In genomic region chr3:130888587-130888986, GRCm38 (mm10) we compare ENCODE assay signal across 19 mouse cellular contexts.
DNase-seq lines count a peak whose midpoint lies in the region; ATAC-seq and TF ChIP-seq lines count a peak whose summit lies in the region.
"Had no signal": no experiment of that assay in that cellular context is flagged by ENCODE, and none has a peak within 500 bp of the region (broad histone marks: within the 10 kb centered on the region; RNA-seq: fewer than 3 reads in every experiment).

No protein-coding gene starts in this region.

- ATAC-seq in midbrain, postnatal 0 days (ENCODE audit: low FRiP score): no peak
- no peak for ATAC-seq in midbrain, embryonic 14.5 days (ENCODE audit: low FRiP score, low TSS enrichment)
- no peak for ATAC-seq in Patski
- ATAC-seq: activated CD4-positive, CD25-positive, alpha-beta regulatory T cell, adult 4 months; forebrain, embryonic 16.5 days had no signal

- DNase-seq in midbrain, postnatal 0 days (ENCODE audit: low spot score): no peak
- no peak for DNase-seq in midbrain, embryonic 14.5 days
- DNase-seq in Patski (ENCODE audit: low read depth, low spot score): no peak
- peak; percentile 60 for DNase-seq in thymus, postnatal 14 days
- no peak for DNase-seq in lung, postnatal 36 days
- DNase-seq in spleen, postnatal 14 days (ENCODE audit: low spot score in 2 of 2): no peak
- DNase-seq: adrenal gland, postnatal 25 days; cerebellum, adult 18-20 months; cerebellum, adult 9-11 months; cerebellum, postnatal 36 days; gastrocnemius, postnatal 10 days; heart, adult 2 months had no signal

- TF ChIP-seq CTCF in midbrain, postnatal 0 days (IDR thresholded peaks at IDR 0.05): peak; percentile 29; the same call in 1 of the 2 replicates
- peak; percentile 52 for TF ChIP-seq CTCF in Patski (IDR thresholded peaks at IDR 0.05)

- H3K9ac ChIP-seq in midbrain, postnatal 0 days (replicated peaks; ENCODE audit: low read length, poor library complexity, severe bottlenecking): no peak overlapping the region
- no peak overlapping the region for H3K9ac ChIP-seq in midbrain, embryonic 14.5 days (replicated peaks; ENCODE audit: low read length)
- H3K9ac ChIP-seq: embryonic facial prominence, embryonic 13.5 days; forebrain, embryonic 12.5 days; heart, embryonic 12.5 days; hindbrain, embryonic 14.5 days had no signal

- H3K4me1 ChIP-seq in midbrain, postnatal 0 days (ENCODE audit: insufficient read depth, low read length): no peaks in the 10 kb centered on the region
- no peaks in the 10 kb centered on the region for H3K4me1 ChIP-seq in midbrain, embryonic 14.5 days (ENCODE audit: control insufficient read depth, insufficient read depth, low read length)
- H3K4me1 ChIP-seq: forebrain, embryonic 12.5 days; hindbrain, embryonic 10.5 days had no signal

- no peaks in the 10 kb centered on the region for H3K36me3 ChIP-seq in midbrain, postnatal 0 days (ENCODE audit: insufficient read depth, low read length)
- no peaks in the 10 kb centered on the region for H3K36me3 ChIP-seq in midbrain, embryonic 14.5 days (ENCODE audit: control insufficient read depth, insufficient read depth, low read length)
- H3K36me3 ChIP-seq: embryonic facial prominence, embryonic 13.5 days; forebrain, embryonic 12.5 days; hindbrain, embryonic 10.5 days had no signal

- in situ Hi-C loops in Patski (cut with MboI; ENCODE audit: low pct_unique_long_range_greater_than_20kb): loop anchor here (5.0 kb wide), 1 partner anchor 344 kb away; no protein-coding TSS in a partner anchor

- no peak overlapping the region for H3K4me2 ChIP-seq in midbrain, postnatal 0 days (ENCODE audit: low read depth, low read length, poor library complexity, severe bottlenecking)
- H3K4me2 ChIP-seq in midbrain, embryonic 14.5 days (ENCODE audit: low read length): no peak overlapping the region
- H3K4me2 ChIP-seq: embryonic facial prominence, embryonic 13.5 days; forebrain, embryonic 12.5 days; heart, embryonic 12.5 days; hindbrain, embryonic 14.5 days had no signal

- no peaks in the 10 kb centered on the region for H3K27me3 ChIP-seq in midbrain, postnatal 0 days (ENCODE audit: insufficient read depth, low read length)
- no peaks in the 10 kb centered on the region for H3K27me3 ChIP-seq in midbrain, embryonic 14.5 days (ENCODE audit: control insufficient read depth, insufficient read depth, low read length)
- H3K27me3 ChIP-seq in Patski: no peaks in the 10 kb centered on the region
- H3K27me3 ChIP-seq: embryonic facial prominence, embryonic 13.5 days; forebrain, embryonic 12.5 days; heart, embryonic 12.5 days had no signal

- H3K4me3 ChIP-seq in midbrain, postnatal 0 days (ENCODE audit: low read depth, low read length): no peak overlapping the region
- H3K4me3 ChIP-seq in midbrain, embryonic 14.5 days (replicated peaks; ENCODE audit: low read depth, low read length): no peak overlapping the region
- H3K4me3 ChIP-seq: embryonic facial prominence, embryonic 13.5 days; forebrain, embryonic 12.5 days; heart, adult 2 months; heart, embryonic 12.5 days; hindbrain, embryonic 10.5 days had no signal

- no peaks in the 10 kb centered on the region for H3K9me3 ChIP-seq in midbrain, postnatal 0 days (ENCODE audit: low read length)
- H3K9me3 ChIP-seq in midbrain, embryonic 14.5 days (ENCODE audit: control insufficient read depth, low read length): no peaks in the 10 kb centered on the region; the same call in 1 of the 2 replicates

- POLR2A ChIA-PET in Patski (lab: Charles Lee): interaction anchor here (0.5 kb wide), 1 partner anchor 40 kb away, joined by 3 read pairs; no protein-coding TSS in a partner anchor

- H3K27ac ChIP-seq in midbrain, postnatal 0 days (ENCODE audit: low read depth, low read length): no peak overlapping the region
- H3K27ac ChIP-seq in midbrain, embryonic 14.5 days (replicated peaks; ENCODE audit: low read depth, low read length): no peak overlapping the region
- H3K27ac ChIP-seq: embryonic facial prominence, embryonic 13.5 days; forebrain, embryonic 12.5 days; heart, adult 2 months; hindbrain, embryonic 10.5 days; hindbrain, embryonic 14.5 days had no signal

- CTCF ChIA-PET in Patski (lab: Charles Lee): interaction anchor here (0.7 to 1.6 kb wide), 10 partner anchors 59 to 362 kb away, joined by 3 to 10 read pairs (median 4); no protein-coding TSS in a partner anchor

- WGBS in midbrain, postnatal 0 days: 59% methylated on average over 1 of the region's 1 CpGs
- 76% methylated on average over 1 of the region's 1 CpGs for WGBS in midbrain, embryonic 14.5 days
